Comparison of ENCODE assay signal across 33 mouse cellular contexts in genomic region chr9:95086109-95086821, GRCm38 (mm10).
DNase-seq lines count a peak whose midpoint lies in the region; ATAC-seq lines count a peak whose summit lies in the region.
"Had no signal": no experiment of that assay in that cellular context is flagged by ENCODE, and none has a peak within 500 bp of the region (broad histone marks: within the 10 kb centered on the region; RNA-seq: fewer than 3 reads in every experiment).

No protein-coding gene starts in this region.

- WGBS in hindbrain, embryonic 11.5 days: 53% methylated on average over 8 of the region's 8 CpGs
- WGBS in hindbrain, embryonic 16.5 days: 29% methylated on average over 8 of the region's 8 CpGs
- 23% methylated on average over 8 of the region's 8 CpGs for WGBS in midbrain, embryonic 11.5 days
- WGBS in midbrain, embryonic 16.5 days: 18% methylated on average over 8 of the region's 8 CpGs
- WGBS in midbrain, embryonic 12.5 days: 20% methylated on average over 8 of the region's 8 CpGs
- WGBS in midbrain, embryonic 15.5 days: 14% methylated on average over 8 of the region's 8 CpGs

- H3K36me3 ChIP-seq in hindbrain, embryonic 11.5 days (ENCODE audit: control insufficient read depth, insufficient read depth, low read length): no peaks in the 10 kb centered on the region
- no peaks in the 10 kb centered on the region for H3K36me3 ChIP-seq in hindbrain, embryonic 16.5 days (ENCODE audit: control insufficient read depth, insufficient read depth, low read length)
- H3K36me3 ChIP-seq in midbrain, embryonic 11.5 days (ENCODE audit: control insufficient read depth, insufficient read depth, low read length): no peaks in the 10 kb centered on the region
- no peaks in the 10 kb centered on the region for H3K36me3 ChIP-seq in midbrain, embryonic 16.5 days (ENCODE audit: control insufficient read depth, insufficient read depth, low read length)
- H3K36me3 ChIP-seq in midbrain, embryonic 12.5 days: no peaks in the 10 kb centered on the region
- no peaks in the 10 kb centered on the region for H3K36me3 ChIP-seq in midbrain, embryonic 15.5 days (replicated peaks)
- H3K36me3 ChIP-seq: embryonic facial prominence, embryonic 12.5 days; heart, embryonic 10.5 days; heart, embryonic 15.5 days; hindbrain, embryonic 12.5 days; limb, embryonic 10.5 days; limb, embryonic 15.5 days; liver, embryonic 13.5 days; neural tube, embryonic 13.5 days; stomach, embryonic 15.5 days had no signal

- no peak overlapping the region for H3K4me2 ChIP-seq in hindbrain, embryonic 11.5 days (replicated peaks; ENCODE audit: low read depth, low read length)
- no peak overlapping the region for H3K4me2 ChIP-seq in hindbrain, embryonic 16.5 days (ENCODE audit: low read length)
- no peak overlapping the region for H3K4me2 ChIP-seq in midbrain, embryonic 11.5 days
- no peak overlapping the region for H3K4me2 ChIP-seq in midbrain, embryonic 16.5 days (ENCODE audit: low read length)
- H3K4me2 ChIP-seq in midbrain, embryonic 12.5 days (replicated peaks): no peak overlapping the region
- no peak overlapping the region for H3K4me2 ChIP-seq in midbrain, embryonic 15.5 days
- H3K4me2 ChIP-seq: embryonic facial prominence, embryonic 12.5 days; heart, embryonic 15.5 days; hindbrain, embryonic 12.5 days; limb, embryonic 15.5 days; liver, embryonic 13.5 days; neural tube, embryonic 13.5 days; stomach, embryonic 15.5 days had no signal

- no peaks in the 10 kb centered on the region for H3K27me3 ChIP-seq in hindbrain, embryonic 11.5 days (ENCODE audit: control insufficient read depth, insufficient read depth, low read length)
- H3K27me3 ChIP-seq in hindbrain, embryonic 16.5 days (replicated peaks; ENCODE audit: control insufficient read depth, insufficient read depth, low read length): no peaks in the 10 kb centered on the region
- H3K27me3 ChIP-seq in midbrain, embryonic 11.5 days (ENCODE audit: control insufficient read depth, insufficient read depth, low read length): peaks cover 25% of the 10 kb centered on the region
- no peaks in the 10 kb centered on the region for H3K27me3 ChIP-seq in midbrain, embryonic 16.5 days (ENCODE audit: control insufficient read depth, insufficient read depth, low read depth, low read length)
- H3K27me3 ChIP-seq in midbrain, embryonic 12.5 days: peaks cover 55% of the 10 kb centered on the region
- H3K27me3 ChIP-seq in midbrain, embryonic 15.5 days (replicated peaks): no peaks in the 10 kb centered on the region; the same call in 1 of the 2 replicates
- H3K27me3 ChIP-seq: CH12.LX; embryonic facial prominence, embryonic 12.5 days; heart, embryonic 15.5 days; hindbrain, embryonic 12.5 days; limb, embryonic 15.5 days; liver, embryonic 13.5 days; neural tube, embryonic 13.5 days; stomach, embryonic 15.5 days had no signal

- no peak overlapping the region for H3K27ac ChIP-seq in hindbrain, embryonic 11.5 days (ENCODE audit: low read depth, low read length)
- no peak overlapping the region for H3K27ac ChIP-seq in hindbrain, embryonic 16.5 days (ENCODE audit: low read depth, low read length)
- no peak overlapping the region for H3K27ac ChIP-seq in midbrain, embryonic 11.5 days (ENCODE audit: low read depth, low read length)
- no peak overlapping the region for H3K27ac ChIP-seq in midbrain, embryonic 16.5 days (ENCODE audit: low read length)
- H3K27ac ChIP-seq in midbrain, embryonic 12.5 days (replicated peaks): no peak overlapping the region
- H3K27ac ChIP-seq in midbrain, embryonic 15.5 days: no peak overlapping the region
- H3K27ac ChIP-seq: embryonic facial prominence, embryonic 12.5 days; heart, embryonic 10.5 days; heart, embryonic 15.5 days; hindbrain, embryonic 12.5 days; limb, embryonic 10.5 days; limb, embryonic 15.5 days; liver, embryonic 13.5 days; neural tube, embryonic 13.5 days; stomach, embryonic 15.5 days had no signal

- no peak overlapping the region for H3K4me3 ChIP-seq in hindbrain, embryonic 11.5 days (ENCODE audit: low read depth, low read length)
- no peak overlapping the region for H3K4me3 ChIP-seq in hindbrain, embryonic 16.5 days (ENCODE audit: low read length)
- no peak overlapping the region for H3K4me3 ChIP-seq in midbrain, embryonic 11.5 days (ENCODE audit: low read depth, low read length)
- no peak overlapping the region for H3K4me3 ChIP-seq in midbrain, embryonic 16.5 days (ENCODE audit: low read depth, low read length)
- no peak overlapping the region for H3K4me3 ChIP-seq in midbrain, embryonic 12.5 days
- no peak overlapping the region for H3K4me3 ChIP-seq in midbrain, embryonic 15.5 days
- H3K4me3 ChIP-seq: embryonic facial prominence, embryonic 12.5 days; heart, embryonic 10.5 days; heart, embryonic 15.5 days; hindbrain, embryonic 12.5 days; limb, embryonic 10.5 days; limb, embryonic 15.5 days; liver, embryonic 13.5 days; neural tube, embryonic 13.5 days; stomach, embryonic 15.5 days had no signal

- H3K4me1 ChIP-seq in hindbrain, embryonic 11.5 days (replicated peaks; ENCODE audit: control insufficient read depth, insufficient read depth, low read length): no peaks in the 10 kb centered on the region; the same call in 1 of the 2 replicates
- peaks cover 12% of the 10 kb centered on the region for H3K4me1 ChIP-seq in hindbrain, embryonic 16.5 days (ENCODE audit: control insufficient read depth, insufficient read depth, low read depth, low read length)
- peaks cover 5% of the 10 kb centered on the region for H3K4me1 ChIP-seq in midbrain, embryonic 11.5 days (ENCODE audit: control insufficient read depth, insufficient read depth, low read length)
- H3K4me1 ChIP-seq in midbrain, embryonic 16.5 days (ENCODE audit: control insufficient read depth, insufficient read depth, low read length): peaks cover 6% of the 10 kb centered on the region
- peaks cover 12% of the 10 kb centered on the region for H3K4me1 ChIP-seq in midbrain, embryonic 12.5 days
- peaks cover 7% of the 10 kb centered on the region; the same call in 1 of the 2 replicates for H3K4me1 ChIP-seq in midbrain, embryonic 15.5 days
- H3K4me1 ChIP-seq: embryonic facial prominence, embryonic 12.5 days; heart, embryonic 10.5 days; heart, embryonic 15.5 days; liver, embryonic 13.5 days; stomach, embryonic 15.5 days had no signal

- DNase-seq in hindbrain, embryonic 11.5 days (ENCODE audit: low spot score): no peak
- DNase-seq in midbrain, embryonic 11.5 days (ENCODE audit: low spot score, missing footprints): peak; percentile 88
- DNase-seq: adrenal gland, adult 2 months; adrenal gland, postnatal 36 days; B cell, adult 2 months; cerebellum, adult 8-10 months; cerebellum, postnatal 25 days; gastrocnemius, postnatal 10 days; kidney, adult 11 months; kidney, postnatal 14 days; layer of hippocampus, adult 9-11 months; liver, embryonic 13.5 days; lung, adult 2 months; lung, postnatal 10 days; right cerebral cortex, postnatal 14 days; thymus, adult 18-20 months; thymus, postnatal 25 days had no signal

- H3K9ac ChIP-seq in hindbrain, embryonic 11.5 days (ENCODE audit: low read depth, low read length): no peak overlapping the region
- no peak overlapping the region for H3K9ac ChIP-seq in hindbrain, embryonic 16.5 days (ENCODE audit: low read depth, low read length)
- H3K9ac ChIP-seq in midbrain, embryonic 11.5 days (ENCODE audit: low read length): no peak overlapping the region
- H3K9ac ChIP-seq in midbrain, embryonic 16.5 days (ENCODE audit: low read depth, low read length): no peak overlapping the region
- H3K9ac ChIP-seq in midbrain, embryonic 12.5 days (replicated peaks): no peak overlapping the region
- no peak overlapping the region for H3K9ac ChIP-seq in midbrain, embryonic 15.5 days
- H3K9ac ChIP-seq: embryonic facial prominence, embryonic 12.5 days; heart, embryonic 15.5 days; hindbrain, embryonic 12.5 days; limb, embryonic 15.5 days; liver, embryonic 13.5 days; neural tube, embryonic 13.5 days; stomach, embryonic 15.5 days had no signal

- ATAC-seq in hindbrain, embryonic 11.5 days (ENCODE audit: low FRiP score): peak; percentile 32; the same call in 1 of the 2 replicates
- ATAC-seq in hindbrain, embryonic 16.5 days: no peak
- ATAC-seq in midbrain, embryonic 11.5 days (ENCODE audit: low FRiP score): peak; percentile 85
- ATAC-seq in midbrain, embryonic 16.5 days: no peak
- peak; percentile 82 for ATAC-seq in midbrain, embryonic 12.5 days (ENCODE audit: low FRiP score, low read depth)
- 0 out of 2 replicates have a peak, but pooled peaks have one; percentile 31 for ATAC-seq in midbrain, embryonic 15.5 days (replicated peaks)
- ATAC-seq in CD4-positive, CD25-positive, alpha-beta regulatory T cell, adult 4 months: no peak
- ATAC-seq: activated CD4-positive, CD25-positive, alpha-beta regulatory T cell, adult 4 months; inflammation-experienced regulatory T-cells, adult 6 months had no signal

- no peaks in the 10 kb centered on the region for H3K9me3 ChIP-seq in hindbrain, embryonic 11.5 days (ENCODE audit: control insufficient read depth, low read length)
- no peaks in the 10 kb centered on the region for H3K9me3 ChIP-seq in hindbrain, embryonic 16.5 days (ENCODE audit: control insufficient read depth, low read length)
- H3K9me3 ChIP-seq in midbrain, embryonic 11.5 days (ENCODE audit: control insufficient read depth, low read length): no peaks in the 10 kb centered on the region
- H3K9me3 ChIP-seq in midbrain, embryonic 16.5 days (replicated peaks; ENCODE audit: control insufficient read depth, low read length, poor library complexity, severe bottlenecking): no peaks in the 10 kb centered on the region
- H3K9me3 ChIP-seq in midbrain, embryonic 12.5 days: no peaks in the 10 kb centered on the region
- H3K9me3 ChIP-seq in midbrain, embryonic 15.5 days: no peaks in the 10 kb centered on the region
- H3K9me3 ChIP-seq: embryonic facial prominence, embryonic 12.5 days; heart, embryonic 10.5 days; heart, embryonic 15.5 days; hindbrain, embryonic 12.5 days; limb, embryonic 10.5 days; limb, embryonic 15.5 days; liver, embryonic 13.5 days; neural tube, embryonic 13.5 days; stomach, embryonic 15.5 days had no signal

Comparison
In these comparisons a context has a peak if more than half of its experiments do, and no peak if none do; other contexts are left out.
1. ATAC-seq: peak in hindbrain, embryonic 11.5 days (single experiment), midbrain, embryonic 11.5 days (single experiment), midbrain, embryonic 12.5 days (single experiment) and midbrain, embryonic 15.5 days (single experiment); none in hindbrain, embryonic 16.5 days (single experiment), midbrain, embryonic 16.5 days (single experiment) and CD4-positive, CD25-positive, alpha-beta regulatory T cell, adult 4 months (single experiment).